Mouse (Mus musculus) layer of hippocampus, postnatal 36 days (tissue): ENCODE measurements around the gene Cacng8. TPM values are rescaled to one million over a fixed set of nuclear protein-coding genes. Genes with fewer than 3 reads are reported as not detected.

Experiments
- DNase-seq, 2 experiments: peaks; one replicate each; pipeline ENCODE4 v3.0.0; 2022
- microRNA-seq, 2 experiments: library from miRNA; unstranded; fragments of <30 nt; microRNA quantifications; one replicate each; pipeline ENCODE4 v1.2.0; 2021
- total RNA-seq, 2 experiments: library from RNA; stranded (reverse); gene quantifications; 2 replicates each; pipeline ENCODE4 v1.2.3; 2021

Gene Cacng8
- total RNA-seq, 2 experiments from 2014 or later: 406 to 411 TPM

DNA sequence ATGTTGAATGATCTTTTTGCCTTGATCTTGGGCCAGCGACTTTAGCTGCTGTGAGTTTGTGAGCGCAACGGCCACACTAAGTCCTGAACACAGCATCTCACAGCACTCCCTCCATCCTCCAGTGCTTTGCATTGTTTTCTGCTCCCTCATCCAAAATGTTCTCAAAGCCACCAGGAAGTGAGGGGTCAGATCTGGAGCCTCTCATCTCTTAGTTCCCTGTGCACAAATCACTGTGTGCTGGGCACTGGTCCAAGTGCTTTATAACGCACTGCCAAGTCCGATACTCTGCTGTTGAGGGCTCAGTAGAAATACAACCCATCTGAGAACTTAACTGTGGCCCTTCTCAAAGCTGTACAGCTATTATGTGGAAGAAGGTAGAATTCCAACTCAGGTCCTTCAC lies 47.5 kb downstream of the Cacng8 start:
- no peak for DNase-seq

DNA sequence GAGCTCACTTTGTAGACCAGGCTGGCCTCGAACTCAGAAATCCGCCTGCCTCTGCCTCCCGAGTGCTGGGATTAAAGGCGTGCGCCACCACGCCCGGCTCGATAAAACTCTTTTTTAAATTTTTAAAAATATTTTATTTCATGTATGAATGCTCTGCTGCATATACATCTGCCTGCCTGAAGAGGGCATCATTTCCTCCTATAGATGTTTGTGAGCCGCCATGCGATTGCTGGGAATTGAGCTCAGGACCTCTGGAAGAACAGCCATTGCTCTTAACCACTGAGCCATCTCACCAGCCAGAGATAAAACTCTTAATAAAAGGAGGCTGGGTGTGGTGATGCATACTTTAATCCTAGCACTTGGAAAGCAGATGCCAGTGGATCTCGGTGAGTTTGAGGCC lies 49.5 kb downstream of the Cacng8 start:
- no peak for DNase-seq

GRCm38 (mm10) chr7:3440526-3440925 lies 50.0 kb downstream of the Cacng8 start:
- no peak for DNase-seq

DNA sequence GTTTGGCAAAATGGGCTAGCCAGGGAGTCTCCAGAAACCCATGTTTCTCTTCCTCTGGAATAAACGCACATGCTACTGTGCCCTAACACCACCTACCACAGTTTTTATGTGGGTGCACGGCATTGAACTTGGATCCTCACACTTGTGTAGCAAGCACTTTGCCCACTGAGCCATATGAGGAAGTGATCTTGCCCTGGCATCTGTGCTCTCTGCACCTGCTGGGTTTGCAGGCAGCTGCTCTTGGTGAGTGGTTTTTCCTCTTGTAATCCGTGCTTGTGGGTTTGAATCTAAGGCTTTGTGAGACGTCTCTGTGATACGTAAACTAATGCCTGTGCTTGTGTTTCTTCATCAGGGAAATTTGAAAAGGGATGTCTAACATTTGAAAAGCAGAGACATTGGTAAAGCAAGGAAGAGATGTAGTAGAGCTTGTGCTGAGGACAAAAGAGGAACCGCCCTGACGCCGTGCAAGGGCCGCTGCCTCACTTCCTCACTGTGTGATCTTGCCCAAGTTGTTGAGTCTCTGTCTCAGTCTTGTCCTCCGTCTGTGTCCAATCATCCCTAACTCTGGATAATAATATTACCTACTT lies 52.1 kb downstream of the Cacng8 start:
- DNase-seq: no peak

DNA sequence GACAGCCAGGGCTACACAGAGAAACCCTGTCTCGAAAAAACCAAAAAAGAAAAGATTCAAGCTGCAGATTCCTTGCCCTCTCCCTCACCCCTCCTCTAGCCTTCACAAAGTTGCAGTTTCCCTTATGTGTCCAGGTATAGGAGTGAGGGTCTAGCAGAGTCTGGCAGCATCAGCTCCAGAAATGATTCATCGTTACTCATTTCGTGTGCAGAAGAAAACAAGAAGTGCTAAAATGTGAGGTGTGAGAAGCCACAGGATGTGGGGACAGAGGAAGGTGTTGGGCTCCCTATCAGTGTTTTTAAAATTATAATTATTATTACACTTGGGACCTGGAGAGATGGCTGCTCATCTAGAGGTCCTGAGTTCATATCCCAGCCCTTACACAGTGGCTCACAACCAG lies 54.2 kb downstream of the Cacng8 start:
- no peak for DNase-seq

GRCm38 (mm10) chr7:3446584-3446983 lies 56.1 kb downstream of the Cacng8 start:
- no peak for DNase-seq

DNA sequence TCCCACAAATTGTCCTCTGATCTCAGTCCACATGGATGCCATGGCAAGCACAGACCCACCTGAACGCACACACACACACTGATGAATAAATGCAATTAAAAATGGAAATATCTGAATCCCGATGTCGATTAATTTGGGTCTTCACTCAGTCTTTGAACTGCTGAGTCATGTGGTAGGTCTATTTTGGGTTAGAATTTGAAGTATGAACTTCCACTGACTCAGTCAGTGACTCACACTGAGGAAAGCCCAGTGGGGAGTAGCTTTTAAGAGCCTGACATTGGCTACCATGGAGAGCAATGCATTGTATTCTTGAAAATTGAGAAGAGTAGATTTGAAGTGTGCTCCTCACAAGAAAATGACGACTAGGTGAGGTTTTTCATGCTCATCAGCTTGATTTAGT lies 56.5 kb downstream of the Cacng8 start:
- no peak for DNase-seq

DNA sequence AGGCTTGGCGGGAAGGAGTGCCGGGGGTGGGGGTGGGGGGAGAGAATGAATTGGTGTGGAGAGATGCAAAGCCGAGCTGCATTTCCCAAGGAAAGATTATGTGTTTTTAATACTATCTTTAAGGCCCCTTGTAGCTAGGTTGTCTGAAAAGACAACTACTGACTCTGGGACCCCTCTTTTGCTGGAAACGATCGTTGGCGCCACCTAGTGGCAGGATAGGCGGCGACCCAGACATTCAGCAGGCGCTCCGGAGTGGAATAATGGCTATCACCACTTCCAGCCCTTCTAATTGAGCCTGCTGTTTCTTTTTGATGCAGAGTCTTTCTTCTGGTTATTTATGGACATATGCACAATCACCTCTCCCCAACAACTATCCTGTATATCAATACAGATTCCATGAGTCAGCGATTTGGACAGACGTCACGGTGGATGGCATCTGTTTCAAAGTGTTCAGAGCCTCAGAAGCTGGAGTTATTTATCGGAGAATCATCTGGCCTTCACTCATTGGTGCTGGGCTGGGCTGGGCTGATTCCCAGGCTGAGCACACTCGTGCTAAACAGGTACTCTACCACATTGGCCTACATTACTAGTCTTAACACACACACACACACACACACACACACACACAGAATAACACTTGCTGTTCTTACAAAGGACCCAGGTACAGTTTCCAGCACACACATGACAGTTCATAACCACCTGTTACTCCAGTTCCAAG lies 58.4 kb downstream of the Cacng8 start:
- DNase-seq: peak; percentile 75 to 76

GRCm38 (mm10) chr7:3450671-3451070 lies 60.2 kb downstream of the Cacng8 start:
- DNase-seq: no peak

DNA sequence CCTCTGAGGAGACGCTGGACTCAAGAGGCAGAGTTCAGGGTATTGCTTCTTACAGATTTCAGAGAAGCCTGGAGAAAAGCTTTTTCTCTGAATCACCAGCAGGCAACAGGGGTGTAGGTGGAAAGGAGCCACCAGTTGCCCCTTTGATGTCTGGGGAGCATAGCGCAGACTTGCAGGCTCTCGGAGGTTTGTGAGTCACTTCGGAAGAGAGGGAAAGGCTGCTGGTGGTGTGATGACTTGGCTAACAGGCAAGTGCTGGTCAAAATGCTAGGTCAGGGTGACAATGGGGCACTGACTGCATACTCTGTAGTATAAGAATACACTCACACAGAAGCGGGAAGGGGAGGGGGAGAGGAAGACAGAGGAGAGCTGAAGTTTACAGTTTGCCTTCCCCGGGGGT lies 60.7 kb downstream of the Cacng8 start:
- DNase-seq: no peak

GRCm38 (mm10) chr7:3452821-3453485 lies 62.5 kb downstream of the Cacng8 start:
- no peak for DNase-seq

- no peak for DNase-seq
These were observed 63.2 kb downstream of the Cacng8 start for GRCm38 (mm10) chr7:3453486-3454183.

GRCm38 (mm10) chr7:3457111-3457840 lies 66.8 kb downstream of the Cacng8 start:
- no peak for DNase-seq

GRCm38 (mm10) chr7:3457841-3458217 lies 67.3 kb downstream of the Cacng8 start:
- no peak for DNase-seq

GRCm38 (mm10) chr7:3460261-3460660 lies 69.8 kb downstream of the Cacng8 start:
- peak; percentile 67 to 69 for DNase-seq

GRCm38 (mm10) chr7:3463306-3463705 lies 72.8 kb downstream of the Cacng8 start:
- no peak for DNase-seq

Small RNAs within 50 kb of the gene (microRNA-seq; reads per million reads assigned to microRNA genes)
- gene Gm23450: 746 to 829 reads per million in 2 experiments

Other genes with a start within 250 kb of the Cacng8 start
- gene AU018091, start 221.5 kb upstream of the Cacng8 start, total RNA-seq: not detected
- gene Nlrp12, start 140.9 kb upstream of the Cacng8 start, total RNA-seq: under 1 TPM in 1 of 2 experiments, not detected in 1; 0.05 TPM
- gene Myadm, start 101.6 kb upstream of the Cacng8 start, total RNA-seq: 10 to 100 TPM; 63.5 to 67.3 TPM
- gene Prkcg, start 101.5 kb upstream of the Cacng8 start, total RNA-seq: 100 to 1,000 TPM; 495 to 539 TPM
- gene Cacng7, start 57.7 kb upstream of the Cacng8 start, total RNA-seq: 100 to 1,000 TPM; 130 to 131 TPM
- gene Cacng6, start 33.5 kb downstream of the Cacng8 start, total RNA-seq: 1 to 10 TPM; 1.5 to 1.6 TPM
- not detected for gene Tarm1, start 111.9 kb downstream of the Cacng8 start, total RNA-seq
- gene Oscar, start 225.5 kb downstream of the Cacng8 start, total RNA-seq: 1 to 10 TPM in 1 of 2 experiments, under 1 TPM in 1; 0.80 to 1.4 TPM
- 100 to 1,000 TPM; 577 to 589 TPM for gene Ndufa3, start 226.7 kb downstream of the Cacng8 start, total RNA-seq
- gene Tfpt, start 239.2 kb downstream of the Cacng8 start, total RNA-seq: 10 to 100 TPM; 32.0 to 49.6 TPM
- gene Prpf31, start 239.3 kb downstream of the Cacng8 start, total RNA-seq: 10 to 100 TPM; 52.9 to 56.3 TPM